Mouse (Mus musculus) hindbrain, embryonic 13.5 days (tissue): Measurements from ENCODE around the gene Slc7a6. TPM values are rescaled to one million over a fixed set of nuclear protein-coding genes. Genes with fewer than 3 reads are reported as not detected.

ENCODE experiments used
- ATAC-seq: fragments of 200-750 bp; cut with Nextera tagmentation; 2 replicates; pipeline ENCODE4 v1.8.0; 2017; ENCODE audit warnings: moderate TSS enrichment; ENCODE audit not compliant: low FRiP score
- H3K27ac ChIP-seq: fragments of 300-500 bp; sonication (generic); 2 replicates; pipeline ENCODE4 v1.5.1; 2015; ENCODE audit warnings: inconsistent platforms, mild to moderate bottlenecking, moderate library complexity
- H3K27me3 ChIP-seq: fragments of 300-500 bp; sonication (generic); 2 replicates; pipeline ENCODE4 v1.6.1; 2015; ENCODE audit warnings: mild to moderate bottlenecking, inconsistent platforms
- H3K36me3 ChIP-seq: fragments of 300-500 bp; sonication (generic); 2 replicates; pipeline ENCODE4 v1.6.1; 2015; ENCODE audit warnings: mild to moderate bottlenecking, inconsistent platforms
- H3K4me1 ChIP-seq: fragments of 300-500 bp; sonication (generic); replicated peaks from 2 replicates; pipeline ENCODE4 v1.6.1; 2015; ENCODE audit warnings: inconsistent platforms
- H3K4me2 ChIP-seq: fragments of 300-500 bp; sonication (generic); 2 replicates; pipeline ENCODE4 v1.6.1; 2015; ENCODE audit warnings: inconsistent platforms, mild to moderate bottlenecking, moderate library complexity
- H3K4me3 ChIP-seq: fragments of 300-500 bp; sonication (generic); 2 replicates; pipeline ENCODE4 v1.5.1; 2015; ENCODE audit warnings: mild to moderate bottlenecking, inconsistent platforms
- H3K9ac ChIP-seq: fragments of 300-500 bp; sonication (generic); 2 replicates; pipeline ENCODE4 v1.6.1; 2015; ENCODE audit warnings: mild to moderate bottlenecking, inconsistent platforms
- H3K9me3 ChIP-seq: fragments of 300-500 bp; sonication (generic); 2 replicates; pipeline ENCODE4 v1.6.1; 2016; ENCODE audit warnings: inconsistent platforms
- WGBS: fragments of 180-500 bp; shearing (Covaris S2); methylation state at CpG from one replicate; pipeline ENCODE4 v1.1.7; 2015; 5-methylcytosine and 5-hydroxymethylcytosine counted together
- polyA plus RNA-seq: library from polyadenylated mRNA; unstranded; fragments of >200 nt; fragmentation: Nextera tagmentation; extraction: Ambion mirVana; gene quantifications from 2 replicates; pipeline ENCODE4 v1.2.1, GENCODE M21; 2015

Slc7a6 gene
- polyA plus RNA-seq, 1 experiment from 2014 or later = 71.4 TPM

GRCm38 (mm10) chr8:106210035-106210731, 41.5 kb downstream of the Slc7a6 start:
- peak overlapping the region; percentile 85 for H3K4me3 ChIP-seq
- peak overlapping the region; percentile 96 for H3K9ac ChIP-seq
- H3K9me3 ChIP-seq = no peaks in the 10 kb centered on the region
- peaks cover 26% of the 10 kb centered on the region for H3K4me1 ChIP-seq
- H3K4me2 ChIP-seq = peak overlapping the region; percentile 89
- 1% methylated on average over 35 of the region's 35 CpGs for WGBS
- no peaks in the 10 kb centered on the region for H3K27me3 ChIP-seq
- H3K36me3 ChIP-seq = peaks cover 43% of the 10 kb centered on the region
- H3K27ac ChIP-seq = peak overlapping the region; percentile 96
- ATAC-seq = peak; percentile 77

- under 1% methylated on average over 52 of the region's 52 CpGs for WGBS
- Histone ChIP-seq H3K9ac (peak within 1 kb of the TSS; percentile 96), H3K27me3 (no peaks in the 10 kb centered on the region), H3K9me3 (no peaks in the 10 kb centered on the region), H3K27ac (peak within 1 kb of the TSS; percentile 96), H3K4me1 (peaks cover 26% of the 10 kb centered on the region), H3K4me2 (peak within 1 kb of the TSS; percentile 89), H3K4me3 (peak within 1 kb of the TSS; percentile 85), H3K36me3 (peaks cover 44% of the 10 kb centered on the region)
- peak; percentile 99 for ATAC-seq
Measured at GRCm38 (mm10) chr8:106210821-106211345, 42.2 kb downstream of the Slc7a6 start, which contains the start of the genes Slc7a6os and Prmt7. Gene Slc7a6os (minus strand): TSS chr8:106210935. Gene Prmt7 (plus strand): TSS chr8:106210936.

- Histone ChIP-seq H3K4me2 (peak overlapping the region; percentile 89), H3K27me3 (no peaks in the 10 kb centered on the region), H3K4me3 (peak overlapping the region; percentile 85), H3K4me1 (peaks cover 26% of the 10 kb centered on the region), H3K27ac (peak overlapping the region; percentile 96), H3K9ac (peak overlapping the region; percentile 96), H3K36me3 (peaks cover 46% of the 10 kb centered on the region), H3K9me3 (no peaks in the 10 kb centered on the region)
- no peak for ATAC-seq
- 8% methylated on average over 13 of the region's 13 CpGs for WGBS
Measured at GRCm38 (mm10) chr8:106211421-106211820, 42.8 kb downstream of the Slc7a6 start.

GRCm38 (mm10) chr8:106213959-106214358, 45.3 kb downstream of the Slc7a6 start:
- ATAC-seq = no peak
- Histone ChIP-seq H3K36me3 (peaks cover 51% of the 10 kb centered on the region), H3K9ac (no peak overlapping the region), H3K27ac (no peak overlapping the region), H3K27me3 (no peaks in the 10 kb centered on the region), H3K9me3 (no peaks in the 10 kb centered on the region), H3K4me2 (no peak overlapping the region), H3K4me3 (no peak overlapping the region), H3K4me1 (peaks cover 22% of the 10 kb centered on the region)
- 97% methylated on average over 3 of the region's 3 CpGs for WGBS

- WGBS = 98% methylated on average over 3 of the region's 3 CpGs
- Histone ChIP-seq H3K27ac (no peak overlapping the region), H3K4me1 (no peaks in the 10 kb centered on the region), H3K4me2 (no peak overlapping the region), H3K27me3 (no peaks in the 10 kb centered on the region), H3K9me3 (no peaks in the 10 kb centered on the region), H3K4me3 (no peak overlapping the region), H3K9ac (no peak overlapping the region), H3K36me3 (peaks cover 82% of the 10 kb centered on the region)
- no peak for ATAC-seq
Measured at GRCm38 (mm10) chr8:106219620-106220019, 51.0 kb downstream of the Slc7a6 start.

- WGBS = 49% methylated on average over 9 of the region's 9 CpGs
- no peaks in the 10 kb centered on the region for H3K4me1 ChIP-seq
- H3K9ac ChIP-seq = no peak overlapping the region
- H3K36me3 ChIP-seq = peaks cover 75% of the 10 kb centered on the region
- no peak overlapping the region for H3K4me2 ChIP-seq
- no peaks in the 10 kb centered on the region for H3K9me3 ChIP-seq
- H3K27me3 ChIP-seq = no peaks in the 10 kb centered on the region
- H3K4me3 ChIP-seq = no peak overlapping the region
- no peak for ATAC-seq
- H3K27ac ChIP-seq = no peak overlapping the region
Measured at GRCm38 (mm10) chr8:106226589-106226988, 57.9 kb downstream of the Slc7a6 start.

- Histone ChIP-seq H3K27ac (no peak overlapping the region), H3K27me3 (no peaks in the 10 kb centered on the region), H3K9me3 (no peaks in the 10 kb centered on the region), H3K36me3 (peaks cover 71% of the 10 kb centered on the region), H3K4me2 (no peak overlapping the region), H3K9ac (no peak overlapping the region), H3K4me3 (no peak overlapping the region), H3K4me1 (no peaks in the 10 kb centered on the region)
- WGBS = 90% methylated on average over 7 of the region's 7 CpGs
- ATAC-seq = no peak
Measured at GRCm38 (mm10) chr8:106231536-106231935, 62.9 kb downstream of the Slc7a6 start.

- no peak for ATAC-seq
- Histone ChIP-seq H3K4me1 (no peaks in the 10 kb centered on the region), H3K4me3 (no peak overlapping the region), H3K4me2 (no peak overlapping the region), H3K36me3 (peaks cover 76% of the 10 kb centered on the region), H3K9ac (no peak overlapping the region), H3K27me3 (no peaks in the 10 kb centered on the region), H3K27ac (no peak overlapping the region), H3K9me3 (no peaks in the 10 kb centered on the region)
- WGBS = 80% methylated on average over 3 of the region's 3 CpGs
Measured at GRCm38 (mm10) chr8:106232751-106233150, 64.1 kb downstream of the Slc7a6 start.

- Histone ChIP-seq H3K4me2 (no peak overlapping the region), H3K36me3 (peaks cover 76% of the 10 kb centered on the region), H3K27me3 (no peaks in the 10 kb centered on the region), H3K4me3 (no peak overlapping the region), H3K4me1 (no peaks in the 10 kb centered on the region), H3K9me3 (no peaks in the 10 kb centered on the region), H3K27ac (no peak overlapping the region), H3K9ac (no peak overlapping the region)
- WGBS = 94% methylated on average over 17 of the region's 17 CpGs
- ATAC-seq = no peak
Measured at GRCm38 (mm10) chr8:106234567-106235261, 66.1 kb downstream of the Slc7a6 start.

GRCm38 (mm10) chr8:106237106-106237505, 68.4 kb downstream of the Slc7a6 start:
- Histone ChIP-seq H3K27ac (no peak overlapping the region), H3K9me3 (no peaks in the 10 kb centered on the region), H3K36me3 (peaks cover 73% of the 10 kb centered on the region), H3K4me2 (no peak overlapping the region), H3K27me3 (no peaks in the 10 kb centered on the region), H3K4me1 (no peaks in the 10 kb centered on the region), H3K9ac (no peak overlapping the region), H3K4me3 (no peak overlapping the region)
- WGBS = 92% methylated on average over 5 of the region's 5 CpGs
- ATAC-seq = no peak
